Mouse (Mus musculus): ENCODE measurements around the gene Mlec. TPM values are rescaled to one million over a fixed set of nuclear protein-coding genes. Genes with fewer than 3 reads are reported as not detected.

The Mlec gene
- total and polyA plus RNA-seq, 3 experiments: 156 to 167 TPM; not detected in 1

- Histone ChIP-seq H3K9me3 (replicated peaks; ENCODE audit: insufficient read depth, low read length) (no peaks in the 10 kb centered on the region), H3K4me1 (ENCODE audit: control insufficient read depth in 1 of 2, insufficient read depth in 2 of 2, low read length in 2 of 2) (no peaks in the 10 kb centered on the region), H3K27me3 (ENCODE audit: control insufficient read depth in 1 of 2, insufficient read depth in 2 of 2, low read length in 2 of 2) (no peaks in the 10 kb centered on the region), H3K9ac (ENCODE audit: control insufficient read depth, low read depth, low read length, poor library complexity, severe bottlenecking) (no peak overlapping the region), H3K36me3 (ENCODE audit: control insufficient read depth in 1 of 2, insufficient read depth in 2 of 2, low read length in 2 of 2) (peaks cover 0 to 2% of the 10 kb centered on the region in 2 experiments; a peak in 1 of 4 replicates), H3K79me2 (ENCODE audit: control insufficient read depth, insufficient read depth, low read length, poor library complexity) (no peaks in the 10 kb centered on the region), H3K27ac (ENCODE audit: control insufficient read depth, low read depth, low read length) (no peak overlapping the region), H3K4me3 (ENCODE audit: control insufficient read depth in 1 of 2, insufficient read depth in 1 of 2, low read depth in 2 of 2, low read length in 2 of 2) (no peak overlapping the region)
- DNase-seq (ENCODE audit: low read depth, low spot score): no peak
- TF ChIP-seq MYB (IDR thresholded peaks at IDR 0.05; ENCODE audit: low read depth, low read length): no peak
- TF ChIP-seq KAT2A (conservative IDR thresholded peaks at IDR 0.05; ENCODE audit: low read depth, low read length): no peak
- no peak for TF ChIP-seq ZC3H11A (IDR thresholded peaks at IDR 0.05; ENCODE audit: low read depth, low read length)
- TF ChIP-seq NRF1 (IDR thresholded peaks at IDR 0.05; ENCODE audit: insufficient read depth, low read depth, low read length, poor library complexity, severe bottlenecking): no peak
- no peak for TF ChIP-seq CTCF (IDR thresholded peaks at IDR 0.05 in 2 of 3, conservative IDR thresholded peaks at IDR 0.05 in 1 of 3; ENCODE audit: control insufficient read depth in 1 of 3, insufficient read depth in 1 of 3, low read depth in 2 of 3, low read length in 3 of 3, poor library complexity in 1 of 3, severe bottlenecking in 1 of 3)
- TF ChIP-seq MXI1 (IDR thresholded peaks at IDR 0.05; ENCODE audit: low read depth, low read length): no peak
- no peak for TF ChIP-seq RAD21 (IDR thresholded peaks at IDR 0.05; ENCODE audit: low read depth, low read length)
- TF ChIP-seq SIN3A (IDR thresholded peaks at IDR 0.05; ENCODE audit: low read length): no peak
- TF ChIP-seq GABPA (IDR thresholded peaks at IDR 0.05; ENCODE audit: low read depth, low read length): no peak
- no peak for TF ChIP-seq MYC (IDR thresholded peaks at IDR 0.05; ENCODE audit: low read depth, low read length)
- no peak for TF ChIP-seq ZMIZ1 (IDR thresholded peaks at IDR 0.05; ENCODE audit: low read depth, low read length)
- no peak for TF ChIP-seq GATA1 (IDR thresholded peaks at IDR 0.05; ENCODE audit: low read depth, low read length)
- no peak for TF ChIP-seq TCF12 (IDR thresholded peaks at IDR 0.05; ENCODE audit: low read depth, low read length)
- TF ChIP-seq UBTF (IDR thresholded peaks at IDR 0.05; ENCODE audit: borderline replicate concordance, insufficient read depth, low read depth, low read length): no peak
Measured at GRCm38 (mm10) chr5:115124690-115125089, 33.3 kb downstream of the Mlec start.

GRCm38 (mm10) chr5:115120978-115121377 is 37.0 kb downstream of the Mlec start:
- no peak overlapping the region for H3K9ac ChIP-seq (ENCODE audit: control insufficient read depth, low read depth, low read length, poor library complexity, severe bottlenecking)
- H3K27ac ChIP-seq (ENCODE audit: control insufficient read depth, low read depth, low read length): no peak overlapping the region
- no peaks in the 10 kb centered on the region for H3K36me3 ChIP-seq (ENCODE audit: control insufficient read depth in 1 of 2, insufficient read depth in 2 of 2, low read length in 2 of 2)
- no peaks in the 10 kb centered on the region for H3K27me3 ChIP-seq (ENCODE audit: control insufficient read depth in 1 of 2, insufficient read depth in 2 of 2, low read length in 2 of 2)
- H3K4me1 ChIP-seq (ENCODE audit: control insufficient read depth in 1 of 2, insufficient read depth in 2 of 2, low read length in 2 of 2): no peaks in the 10 kb centered on the region
- H3K4me3 ChIP-seq (ENCODE audit: control insufficient read depth in 1 of 2, insufficient read depth in 1 of 2, low read depth in 2 of 2, low read length in 2 of 2): no peak overlapping the region
- H3K79me2 ChIP-seq (ENCODE audit: control insufficient read depth, insufficient read depth, low read length, poor library complexity): peaks cover 4% of the 10 kb centered on the region; the same call in 1 of the 2 replicates
- H3K9me3 ChIP-seq (replicated peaks; ENCODE audit: insufficient read depth, low read length): no peaks in the 10 kb centered on the region
- TF ChIP-seq ZNF384 (IDR thresholded peaks at IDR 0.05; ENCODE audit: low read depth, low read length) (no peak), POLR2AphosphoS2 (IDR thresholded peaks at IDR 0.05; ENCODE audit: low read length) (no peak), POLR2A (IDR thresholded peaks at IDR 0.05; ENCODE audit: control insufficient read depth in 1 of 2, insufficient read depth in 1 of 2, low read depth in 1 of 2, low read length in 2 of 2, poor library complexity in 1 of 2) (no peak), ZC3H11A (IDR thresholded peaks at IDR 0.05; ENCODE audit: low read depth, low read length) (no peak), CHD1 (IDR thresholded peaks at IDR 0.05; ENCODE audit: low read depth, low read length) (no peak), GABPA (IDR thresholded peaks at IDR 0.05; ENCODE audit: low read depth, low read length) (no peak)
- no peak for DNase-seq (ENCODE audit: low read depth, low spot score)
